Mouse (Mus musculus): ENCODE measurements around the gene Mpp3. TPM values are rescaled to one million over a fixed set of nuclear protein-coding genes. Genes with fewer than 3 reads are reported as not detected.

The Mpp3 gene
- polyA plus RNA-seq, 1 experiment from 2014 or later = 3.5 TPM

GRCm38 (mm10) chr11:102029304-102029703 is 1.0 kb upstream of the Mpp3 start:
- no peaks in the 10 kb centered on the region for H3K36me3 ChIP-seq (ENCODE audit: insufficient read depth, low read length)
- H3K4me3 ChIP-seq (replicated peaks; ENCODE audit: low read depth, low read length) = no peak overlapping the region
- no peak overlapping the region for H3K9ac ChIP-seq (ENCODE audit: low read depth, low read length)
- H3K9me3 ChIP-seq (replicated peaks; ENCODE audit: low read length) = no peaks in the 10 kb centered on the region
- no peak overlapping the region for H3K4me2 ChIP-seq (ENCODE audit: low read length)
- no peak for TF ChIP-seq CTCF (IDR thresholded peaks at IDR 0.05; ENCODE audit: low read depth)
- H3K4me1 ChIP-seq (replicated peaks; ENCODE audit: insufficient read depth, low read length) = 0 out of 2 replicates have a peak, but pooled peaks cover 4% of the 10 kb centered on the region
- WGBS = 84% methylated on average over 4 of the region's 4 CpGs
- DNase-seq (ENCODE audit: low spot score) = no peak
- H3K27me3 ChIP-seq (ENCODE audit: insufficient read depth, low read length) = no peaks in the 10 kb centered on the region
- no peak overlapping the region for H3K27ac ChIP-seq
- no peak for ATAC-seq (replicated peaks; ENCODE audit: low FRiP score, low read depth)

GRCm38 (mm10) chr11:102027361-102028017 is 772 bp downstream of the Mpp3 start:
- Histone ChIP-seq H3K4me2 (ENCODE audit: low read length) (peak overlapping the region; percentile 80), H3K4me3 (replicated peaks; ENCODE audit: low read depth, low read length) (peak overlapping the region; percentile 64), H3K9me3 (replicated peaks; ENCODE audit: low read length) (no peaks in the 10 kb centered on the region), H3K36me3 (ENCODE audit: insufficient read depth, low read length) (no peaks in the 10 kb centered on the region), H3K27me3 (ENCODE audit: insufficient read depth, low read length) (no peaks in the 10 kb centered on the region), H3K4me1 (replicated peaks; ENCODE audit: insufficient read depth, low read length) (0 out of 2 replicates have a peak, but pooled peaks cover 4% of the 10 kb centered on the region), H3K27ac (no peak overlapping the region; the same call in 1 of the 2 replicates), H3K9ac (ENCODE audit: low read depth, low read length) (no peak overlapping the region; the same call in 1 of the 2 replicates)
- 8% methylated on average over 12 of the region's 12 CpGs for WGBS
- ATAC-seq (replicated peaks; ENCODE audit: low FRiP score, low read depth) = no peak
- peak; percentile 33 for DNase-seq (ENCODE audit: low spot score)
- TF ChIP-seq CTCF (IDR thresholded peaks at IDR 0.05; ENCODE audit: low read depth) = peak; percentile 17; the same call in 1 of the 2 replicates

GRCm38 (mm10) chr11:102026694-102027360 is 1.4 kb downstream of the Mpp3 start:
- no peak for TF ChIP-seq CTCF (IDR thresholded peaks at IDR 0.05; ENCODE audit: low read depth)
- peak overlapping the region; percentile 80 for H3K4me2 ChIP-seq (ENCODE audit: low read length)
- H3K4me3 ChIP-seq (replicated peaks; ENCODE audit: low read depth, low read length) = peak overlapping the region; percentile 64
- H3K4me1 ChIP-seq (replicated peaks; ENCODE audit: insufficient read depth, low read length) = 0 out of 2 replicates have a peak, but pooled peaks cover 4% of the 10 kb centered on the region
- DNase-seq (ENCODE audit: low spot score) (peak; percentile 92), ATAC-seq (replicated peaks; ENCODE audit: low FRiP score, low read depth) (peak; percentile 85)
- no peaks in the 10 kb centered on the region for H3K36me3 ChIP-seq (ENCODE audit: insufficient read depth, low read length)
- peak overlapping the region; percentile 60 for H3K27ac ChIP-seq
- H3K9me3 ChIP-seq (replicated peaks; ENCODE audit: low read length) = no peaks in the 10 kb centered on the region
- WGBS = under 1% methylated on average over 58 of the region's 73 CpGs
- H3K27me3 ChIP-seq (ENCODE audit: insufficient read depth, low read length) = no peaks in the 10 kb centered on the region
- peak overlapping the region; percentile 57 for H3K9ac ChIP-seq (ENCODE audit: low read depth, low read length)

GRCm38 (mm10) chr11:102025991-102026660 is 2.1 kb downstream of the Mpp3 start:
- H3K27ac ChIP-seq = peak overlapping the region; percentile 60; the same call in 1 of the 2 replicates
- WGBS = 3% methylated on average over 23 of the region's 23 CpGs
- H3K9me3 ChIP-seq (replicated peaks; ENCODE audit: low read length) = no peaks in the 10 kb centered on the region
- H3K9ac ChIP-seq (ENCODE audit: low read depth, low read length) = peak overlapping the region; percentile 57
- H3K27me3 ChIP-seq (ENCODE audit: insufficient read depth, low read length) = no peaks in the 10 kb centered on the region
- no peaks in the 10 kb centered on the region for H3K36me3 ChIP-seq (ENCODE audit: insufficient read depth, low read length)
- H3K4me1 ChIP-seq (replicated peaks; ENCODE audit: insufficient read depth, low read length) = 0 out of 2 replicates have a peak, but pooled peaks cover 4% of the 10 kb centered on the region
- peak overlapping the region; percentile 80 for H3K4me2 ChIP-seq (ENCODE audit: low read length)
- peak overlapping the region; percentile 64 for H3K4me3 ChIP-seq (replicated peaks; ENCODE audit: low read depth, low read length)
- no peak for TF ChIP-seq CTCF (IDR thresholded peaks at IDR 0.05; ENCODE audit: low read depth)
- no peak; the same call in 1 of the 2 replicates for ATAC-seq (replicated peaks; ENCODE audit: low FRiP score, low read depth)
- peak; percentile 24 for DNase-seq (ENCODE audit: low spot score)

DNA sequence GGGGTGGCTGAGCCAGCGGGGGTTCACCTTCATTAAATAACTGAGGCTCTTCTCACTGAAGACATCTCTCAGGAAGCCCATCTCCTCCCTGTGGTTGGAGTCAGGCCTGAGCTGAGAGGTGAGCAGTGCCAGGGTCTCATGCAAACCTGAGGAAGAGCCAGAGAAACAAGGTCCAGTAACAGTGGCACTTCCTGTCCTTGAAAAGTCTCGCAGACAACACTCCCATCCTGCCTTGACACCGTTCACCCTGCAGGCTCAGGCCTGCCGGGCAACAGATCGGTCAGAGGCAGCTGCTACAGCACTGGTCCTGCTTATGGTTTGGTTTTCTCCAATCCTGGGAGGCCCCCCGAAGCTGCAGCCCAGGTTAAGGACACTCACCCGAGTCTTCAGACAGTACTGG is 2.9 kb downstream of the Mpp3 start:
- 41% methylated on average over 7 of the region's 7 CpGs for WGBS
- H3K36me3 ChIP-seq (ENCODE audit: insufficient read depth, low read length) = no peaks in the 10 kb centered on the region
- no peak overlapping the region for H3K27ac ChIP-seq
- H3K9me3 ChIP-seq (replicated peaks; ENCODE audit: low read length) = no peaks in the 10 kb centered on the region
- no peak overlapping the region for H3K9ac ChIP-seq (ENCODE audit: low read depth, low read length)
- H3K27me3 ChIP-seq (ENCODE audit: insufficient read depth, low read length) = no peaks in the 10 kb centered on the region
- no peak overlapping the region for H3K4me3 ChIP-seq (replicated peaks; ENCODE audit: low read depth, low read length)
- DNase-seq (ENCODE audit: low spot score) (no peak), ATAC-seq (replicated peaks; ENCODE audit: low FRiP score, low read depth) (no peak)
- H3K4me1 ChIP-seq (replicated peaks; ENCODE audit: insufficient read depth, low read length) = 0 out of 2 replicates have a peak, but pooled peaks cover 4% of the 10 kb centered on the region
- TF ChIP-seq CTCF (IDR thresholded peaks at IDR 0.05; ENCODE audit: low read depth) = no peak
- H3K4me2 ChIP-seq (ENCODE audit: low read length) = 0 out of 2 replicates have a peak overlapping the region, but pooled peaks have one; percentile 9

DNA sequence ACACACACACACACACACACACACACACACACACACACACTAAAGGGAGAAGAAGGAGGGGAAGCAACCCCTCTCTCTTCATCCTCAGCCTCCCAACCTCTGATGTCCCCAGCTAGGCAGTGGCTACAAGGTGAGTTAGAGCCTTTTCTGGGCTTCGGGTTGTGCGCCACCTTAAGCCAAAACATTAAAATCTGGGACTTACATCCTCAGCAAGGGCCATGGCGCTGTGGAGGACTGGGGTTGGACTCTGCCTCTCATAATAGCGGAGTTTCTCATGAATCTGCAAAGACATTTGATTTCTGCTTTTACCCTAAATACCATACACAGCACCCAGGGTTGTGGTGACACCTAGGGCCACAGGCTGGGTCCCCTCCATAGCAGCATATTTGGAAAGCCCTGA is 3.4 kb downstream of the Mpp3 start:
- DNase-seq (ENCODE audit: low spot score) (no peak), ATAC-seq (replicated peaks; ENCODE audit: low FRiP score, low read depth) (no peak)
- Histone ChIP-seq H3K9ac (ENCODE audit: low read depth, low read length) (no peak overlapping the region), H3K27ac (no peak overlapping the region), H3K27me3 (ENCODE audit: insufficient read depth, low read length) (no peaks in the 10 kb centered on the region), H3K4me2 (ENCODE audit: low read length) (no peak overlapping the region), H3K36me3 (ENCODE audit: insufficient read depth, low read length) (no peaks in the 10 kb centered on the region), H3K4me1 (replicated peaks; ENCODE audit: insufficient read depth, low read length) (0 out of 2 replicates have a peak, but pooled peaks cover 4% of the 10 kb centered on the region), H3K9me3 (replicated peaks; ENCODE audit: low read length) (no peaks in the 10 kb centered on the region), H3K4me3 (replicated peaks; ENCODE audit: low read depth, low read length) (no peak overlapping the region)
- no peak for TF ChIP-seq CTCF (IDR thresholded peaks at IDR 0.05; ENCODE audit: low read depth)
- 84% methylated on average over 4 of the region's 4 CpGs for WGBS
